Mouse (Mus musculus) cerebellum, adult 2 months (tissue): Measurements from ENCODE around the gene Lrrc4b. TPM values are rescaled to one million over a fixed set of nuclear protein-coding genes. Genes with fewer than 3 reads are reported as not detected.

Experiments used
- DNase-seq, 2 experiments: peaks; one replicate each; pipeline ENCODE4 v3.0.0; 2021
- H3K27ac ChIP-seq: fragments of 200-500 bp; 2 replicates; pipeline ENCODE4 v1.5.1; 2012; ENCODE audit warnings: low read length, control low read depth, inconsistent platforms; ENCODE audit not compliant: insufficient read depth
- H3K27me3 ChIP-seq: fragments of 200-500 bp; 2 replicates; pipeline ENCODE4 v1.6.1; 2012; ENCODE audit warnings: inconsistent platforms, mild to moderate bottlenecking, low read length, moderate library complexity; ENCODE audit not compliant: control insufficient read depth, insufficient read depth
- H3K4me1 ChIP-seq: fragments of 200-500 bp; 2 replicates; pipeline ENCODE4 v1.6.1; 2011; ENCODE audit warnings: low read length; ENCODE audit not compliant: control insufficient read depth, insufficient read depth
- H3K4me3 ChIP-seq: fragments of 200-500 bp; replicated peaks from 2 replicates; pipeline ENCODE3; 2011; ENCODE audit warnings: mild to moderate bottlenecking, low read depth, low read length, control low read depth; ENCODE audit not compliant: insufficient read depth
- CTCF ChIP-seq: fragments of 200-500 bp; IDR thresholded peaks from 2 replicates; pipeline ENCODE4 v1.5.1; 2011; ENCODE audit warnings: low read depth, mild to moderate bottlenecking, control low read depth, low read length, moderate library complexity, borderline replicate concordance; ENCODE audit not compliant: insufficient read depth
- POLR2A ChIP-seq: fragments of 200-500 bp; IDR thresholded peaks from 2 replicates; pipeline ENCODE4 v1.6.1; 2011; ENCODE audit warnings: low read length, control low read depth, borderline replicate concordance; ENCODE audit not compliant: insufficient read depth
- WGBS: fragments of 180-500 bp; shearing (Covaris S2); methylation state at CpG from one replicate; pipeline ENCODE4 v1.1.7; 2018; 5-methylcytosine and 5-hydroxymethylcytosine counted together
- polyA plus RNA-seq: library from polyadenylated mRNA; depleted of rRNA; stranded (reverse); fragments of >200 nt; gene quantifications from 2 replicates; pipeline ENCODE4 v1.2.3, GENCODE M21; 2012

Lrrc4b gene
- polyA plus RNA-seq, 1 experiment: 214 TPM

DNA sequence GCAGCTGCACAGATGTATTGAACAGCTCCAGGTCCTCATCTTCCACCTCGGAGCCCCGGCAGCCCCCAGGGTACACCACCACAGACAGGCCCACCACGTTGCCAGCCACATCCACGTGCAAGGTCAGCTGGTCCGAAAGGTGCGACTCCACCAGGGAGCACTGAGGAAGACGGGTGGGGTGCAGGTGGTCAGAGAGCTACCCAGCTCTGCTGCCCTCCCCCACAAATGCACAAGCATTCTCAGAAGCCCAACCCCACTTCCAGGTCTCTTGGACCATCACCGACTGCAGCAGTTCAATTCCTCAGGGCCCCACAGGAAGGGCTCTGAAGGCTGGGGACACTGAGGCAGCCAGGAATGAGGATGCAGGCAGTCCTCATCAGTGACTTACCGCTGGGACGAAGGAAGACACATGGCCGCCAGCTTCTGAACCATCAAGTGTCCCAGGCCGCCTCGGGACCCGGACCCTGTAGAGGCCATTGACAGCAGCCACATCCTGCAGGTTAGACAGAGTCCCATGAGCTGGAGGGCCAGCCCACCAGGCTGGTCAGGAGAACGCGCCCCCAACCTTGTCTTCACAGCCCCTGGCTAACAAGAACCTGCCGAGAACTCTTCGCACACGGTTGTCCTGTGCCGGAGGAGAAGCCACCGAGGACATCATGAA is 63.5 kb downstream of the Lrrc4b start:
- H3K4me1 ChIP-seq: peaks cover 13% of the 10 kb centered on the region

DNA sequence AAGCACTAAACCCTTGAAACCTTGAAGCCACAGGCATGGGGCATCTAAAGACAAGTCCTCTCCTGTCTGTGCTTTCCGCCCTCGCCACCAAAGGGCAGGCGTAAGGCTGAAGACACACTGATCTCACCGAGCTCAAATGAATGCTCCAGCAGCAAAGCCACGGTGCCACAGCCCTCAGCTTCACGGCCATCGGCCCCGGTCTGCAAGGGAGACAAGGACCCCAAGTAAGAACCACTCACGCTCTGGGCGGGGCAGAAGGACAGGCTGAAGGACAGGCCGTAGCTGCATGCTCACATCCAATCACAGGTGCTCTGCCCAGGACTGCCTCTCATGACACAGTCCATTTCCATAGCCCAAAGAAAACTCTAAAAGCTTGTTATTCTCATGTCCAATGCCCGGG is 65.9 kb downstream of the Lrrc4b start:
- H3K4me3 ChIP-seq: no peak overlapping the region
- H3K27me3 ChIP-seq: no peaks in the 10 kb centered on the region
- H3K4me1 ChIP-seq: peaks cover 13% of the 10 kb centered on the region
- peak in 1 of 2 experiments; percentile 20 for DNase-seq
- no peak overlapping the region for H3K27ac ChIP-seq
- TF ChIP-seq POLR2A: no peak
- no peak for TF ChIP-seq CTCF
- WGBS: 90% methylated on average over 12 of the region's 12 CpGs

More for the DNA sequence above, 63.5 kb downstream of the Lrrc4b start:
- Histone ChIP-seq H3K27me3 (no peaks in the 10 kb centered on the region), H3K4me3 (no peak overlapping the region), H3K27ac (no peak overlapping the region)
- TF ChIP-seq CTCF (no peak), POLR2A (no peak)
- WGBS: 94% methylated on average over 21 of the region's 21 CpGs
- peak in 1 of 2 experiments; percentile 10 for DNase-seq

DNA sequence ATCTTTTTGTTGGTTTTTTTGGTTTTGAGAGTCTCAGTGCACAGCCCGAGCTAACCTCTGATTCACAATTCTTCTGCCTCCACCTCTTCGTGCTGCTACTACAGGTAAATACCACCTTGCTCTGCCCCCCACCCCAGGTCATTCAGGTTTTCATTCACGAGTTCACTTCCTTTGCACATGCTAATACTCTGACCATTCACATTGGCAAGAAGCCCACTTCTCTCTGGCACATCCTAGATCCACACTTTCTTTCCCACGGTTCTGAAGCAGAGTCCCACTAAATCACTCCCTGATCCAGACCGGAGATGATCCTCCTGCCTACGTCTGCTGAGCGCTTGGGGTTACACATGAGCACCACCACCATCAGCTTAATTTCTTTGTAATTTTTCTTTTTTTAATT is 66.3 kb downstream of the Lrrc4b start:
- no peak for TF ChIP-seq CTCF
- TF ChIP-seq POLR2A: no peak
- WGBS: 57% methylated on average over 7 of the region's 7 CpGs

DNA sequence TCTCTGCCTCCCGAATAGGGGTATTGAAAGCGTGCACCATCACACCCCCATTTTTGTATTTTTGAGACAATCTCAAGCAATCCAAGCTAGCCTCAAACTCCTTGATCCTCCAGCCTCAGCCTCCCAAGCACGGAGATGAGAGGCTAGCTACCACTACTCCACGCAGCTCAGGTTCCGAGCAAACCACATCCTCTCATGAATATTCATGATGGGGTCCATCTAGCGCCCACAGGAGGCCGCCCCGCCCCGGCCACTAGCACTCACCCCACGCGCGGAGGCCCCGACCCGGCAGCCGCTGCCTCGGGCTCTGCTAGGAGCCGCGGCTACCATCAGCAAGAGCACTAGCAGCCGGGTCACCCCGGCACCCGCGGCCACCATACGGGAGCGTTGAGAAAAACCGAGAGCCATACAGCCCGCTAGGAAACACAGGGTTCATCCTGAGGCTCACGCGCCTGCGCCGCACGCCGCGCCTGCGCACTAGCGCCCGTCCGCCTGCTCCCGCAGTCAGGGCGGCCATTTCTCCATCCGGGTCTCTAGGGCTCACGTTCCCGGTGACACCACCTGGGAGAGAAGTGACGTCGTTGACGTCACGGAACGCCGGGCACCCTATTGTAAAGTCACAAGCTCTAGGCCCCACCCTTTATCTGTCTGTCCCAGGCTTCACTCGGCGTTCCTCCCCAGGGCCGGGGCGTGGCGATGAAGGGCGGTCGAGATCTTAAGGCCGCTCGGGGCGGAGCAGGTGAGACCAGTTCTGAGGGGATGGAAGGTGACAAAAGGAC is 67.4 kb downstream of the Lrrc4b start, which contains the start of the genes Emc10 and Fam71e1:
Emc10 (minus strand) TSS at position 538 of the 779 bp plus-strand sequence.
Fam71e1 (plus strand) TSS at position 590 of the 779 bp plus-strand sequence.
- no peaks in the 10 kb centered on the region for H3K27me3 ChIP-seq
- H3K4me1 ChIP-seq: peaks cover 13% of the 10 kb centered on the region
- WGBS: 1% methylated on average over 58 of the region's 58 CpGs
- no peak for TF ChIP-seq CTCF
- peak; percentile 80 for TF ChIP-seq POLR2A
- DNase-seq: peak; percentile 99
- peak within 1 kb of the TSS; percentile 82 for H3K27ac ChIP-seq
- H3K4me3 ChIP-seq: peak within 1 kb of the TSS; percentile 96

More for the DNA sequence above, 66.3 kb downstream of the Lrrc4b start:
- Histone ChIP-seq H3K4me3 (peak overlapping the region; percentile 96), H3K27me3 (no peaks in the 10 kb centered on the region), H3K27ac (no peak overlapping the region), H3K4me1 (peaks cover 13% of the 10 kb centered on the region)
- peak in 1 of 2 experiments; percentile 19 for DNase-seq

DNA sequence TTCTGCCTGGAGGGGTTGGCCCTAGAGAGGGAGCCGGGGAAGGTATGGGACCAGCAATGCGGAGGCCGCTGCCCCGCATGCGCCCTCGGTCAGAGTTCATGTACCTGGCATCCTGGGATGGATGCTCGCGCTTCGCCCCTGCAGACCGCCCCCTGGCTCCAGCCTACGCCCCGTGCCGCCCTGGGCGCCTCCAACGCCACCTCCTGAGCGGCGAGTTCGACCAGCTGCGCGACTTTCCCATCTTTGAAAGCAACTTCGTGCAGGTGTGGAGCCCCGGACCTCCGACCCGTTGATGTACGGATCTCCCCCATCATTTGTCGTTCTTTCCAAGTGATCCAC is 67.9 kb downstream of the Lrrc4b start:
- under 1% methylated on average over 26 of the region's 26 CpGs for WGBS

DNA sequence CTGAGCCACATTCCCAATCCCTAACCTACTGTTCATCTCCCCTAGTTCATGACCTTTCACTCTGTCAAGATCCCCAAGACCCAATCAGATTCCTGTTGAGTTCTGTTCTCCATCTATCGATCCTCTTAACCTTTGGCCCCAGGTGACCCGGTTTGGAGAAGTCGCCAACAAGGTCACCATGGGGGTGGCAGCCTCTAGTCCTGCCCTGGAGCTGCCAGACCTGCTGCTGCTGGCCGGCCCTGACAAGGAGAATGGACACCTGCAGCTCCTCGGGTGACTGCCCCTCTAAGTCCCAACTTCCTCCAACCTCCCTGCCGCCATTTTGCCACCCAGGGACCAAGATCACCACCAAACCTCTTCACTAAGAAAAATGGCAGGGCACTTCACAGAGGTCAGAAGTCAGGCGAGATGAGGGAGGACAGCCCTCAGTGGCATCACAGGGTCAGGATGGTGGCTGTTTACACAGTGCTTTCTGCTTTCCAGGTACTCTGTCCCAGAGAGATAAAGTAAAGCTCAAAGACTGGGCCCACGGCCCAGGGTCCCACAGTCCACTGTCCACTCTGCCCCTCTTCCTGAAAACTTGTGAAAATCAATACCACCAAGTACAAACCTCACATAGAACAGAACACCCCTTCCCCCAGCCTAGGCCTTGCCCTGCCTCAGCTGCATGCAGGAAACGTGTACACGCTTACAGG is 68.7 kb downstream of the Lrrc4b start:
- DNase-seq: peak in 1 of 2 experiments; percentile 33
- Histone ChIP-seq H3K27me3 (no peaks in the 10 kb centered on the region), H3K27ac (no peak overlapping the region), H3K4me3 (no peak overlapping the region), H3K4me1 (peaks cover 13% of the 10 kb centered on the region)
- TF ChIP-seq POLR2A (no peak), CTCF (no peak)
- 88% methylated on average over 10 of the region's 10 CpGs for WGBS

More for the DNA sequence above, 67.9 kb downstream of the Lrrc4b start:
- peak overlapping the region; percentile 82 for H3K27ac ChIP-seq
- peak overlapping the region; percentile 73 for H3K4me3 ChIP-seq
- no peak for DNase-seq
- peaks cover 13% of the 10 kb centered on the region for H3K4me1 ChIP-seq
- no peak for TF ChIP-seq CTCF
- TF ChIP-seq POLR2A: no peak
- H3K27me3 ChIP-seq: no peaks in the 10 kb centered on the region

DNA sequence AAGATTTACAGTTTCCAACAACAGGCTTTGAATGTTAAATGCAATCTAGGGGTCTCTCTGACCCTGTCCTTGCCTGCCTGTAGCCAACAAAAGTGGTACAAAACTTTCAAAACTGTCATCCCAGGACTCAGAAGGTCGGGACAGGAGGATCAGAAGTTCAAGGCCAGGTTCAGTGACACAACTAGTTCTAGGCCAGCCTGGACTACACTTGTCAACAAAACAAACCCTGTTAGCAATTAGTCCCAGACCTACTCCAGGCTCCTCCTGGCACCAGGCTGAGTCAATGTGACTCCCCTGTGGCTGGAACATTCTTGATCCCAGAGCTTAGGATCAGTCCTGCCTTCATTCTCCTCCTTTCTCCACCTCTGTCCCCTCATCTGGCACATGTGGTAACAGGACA is 70.1 kb downstream of the Lrrc4b start:
- Histone ChIP-seq H3K27me3 (no peaks in the 10 kb centered on the region), H3K4me1 (peaks cover 10% of the 10 kb centered on the region), H3K27ac (no peak overlapping the region), H3K4me3 (no peak overlapping the region)
- 48% methylated on average over 1 of the region's 1 CpGs for WGBS
- no peak for DNase-seq
- no peak for TF ChIP-seq CTCF
- no peak for TF ChIP-seq POLR2A

DNA sequence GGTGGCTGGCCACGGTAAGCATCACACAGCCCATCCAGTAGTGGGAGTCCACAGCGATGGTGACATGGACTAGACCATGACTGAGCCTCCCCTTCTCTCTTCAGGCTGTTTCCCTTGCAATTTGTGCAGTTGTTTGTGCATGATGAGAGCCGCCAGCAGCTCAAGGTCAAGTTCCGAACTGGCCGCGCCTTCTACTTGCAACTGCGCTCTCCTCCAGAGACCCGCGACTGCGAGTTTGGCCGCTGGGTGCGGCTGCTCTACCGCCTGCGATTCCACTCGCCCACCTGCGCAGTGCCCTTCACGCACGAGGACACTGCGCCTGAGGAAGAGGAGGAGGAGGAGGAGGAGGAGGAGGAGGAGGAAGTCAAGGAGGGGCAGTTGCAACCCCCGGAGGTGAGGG is 71.2 kb downstream of the Lrrc4b start:
- Histone ChIP-seq H3K27me3 (no peaks in the 10 kb centered on the region), H3K4me3 (no peak overlapping the region), H3K27ac (no peak overlapping the region), H3K4me1 (peaks cover 5% of the 10 kb centered on the region; the same call in 1 of the 2 replicates)
- 67% methylated on average over 20 of the region's 20 CpGs for WGBS
- peak in 1 of 2 experiments; percentile 13 for DNase-seq
- TF ChIP-seq POLR2A: no peak
- no peak for TF ChIP-seq CTCF
